Mouse (Mus musculus) small intestine, adult 2 months (tissue): ENCODE results near the gene Slc29a2.

ENCODE experiments used
- CTCF ChIP-seq: fragments of 200-500 bp; IDR thresholded peaks from 2 replicates; pipeline ENCODE4 v1.5.1; 2012; ENCODE audit warnings: low read depth, mild to moderate bottlenecking, control low read depth, inconsistent platforms, low read length, moderate library complexity, mixed read lengths; ENCODE audit not compliant: insufficient replicate concordance, insufficient read length; ENCODE audit errors: extremely low read depth
- POLR2A ChIP-seq: fragments of 200-500 bp; IDR thresholded peaks from 2 replicates; pipeline ENCODE4 v1.6.1; 2012; ENCODE audit warnings: low read depth, mild to moderate bottlenecking, control low read depth, inconsistent platforms, low read length, moderate library complexity

- TF ChIP-seq CTCF (no peak), POLR2A (peak; percentile 42)
These were observed 48.1 kb downstream of the Slc29a2 start for GRCm38 (mm10) chr19:5071545-5072369.
